Mouse (Mus musculus): Measurements from ENCODE around the gene Igf2bp2. TPM values are rescaled to one million over a fixed set of nuclear protein-coding genes. Genes with fewer than 3 reads are reported as not detected.

Gene Igf2bp2
- total RNA-seq, 4 experiments from 2014 or later, result 0.70 to 1.9 (median 0.85) TPM

- no peak for DNase-seq (ENCODE audit: low spot score in 2 of 2)
Measured at GRCm38 (mm10) chr16:22046739-22047366, 116.2 kb downstream of the Igf2bp2 start.

DNA sequence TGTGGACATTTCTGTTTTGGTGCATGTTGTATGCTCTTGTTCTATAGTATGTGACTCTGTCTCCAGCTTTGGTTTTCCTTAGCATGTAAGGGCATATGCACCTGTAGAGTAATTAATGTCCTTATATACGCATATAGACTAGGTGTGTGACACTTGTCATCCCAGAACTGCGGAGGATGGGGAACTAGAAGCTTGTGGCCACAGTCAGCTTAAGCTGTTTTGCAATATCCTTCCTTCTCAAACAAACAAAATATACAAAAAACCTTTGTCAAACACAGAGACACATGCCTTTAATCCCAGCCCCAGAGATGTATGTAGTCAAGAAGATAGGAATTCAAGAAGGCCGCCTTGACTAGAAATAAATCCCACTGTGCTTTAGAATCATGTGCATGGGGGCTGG, 117.2 kb downstream of the Igf2bp2 start:
- DNase-seq (ENCODE audit: low spot score in 2 of 2), result no peak

GRCm38 (mm10) chr16:22043830-22044229, 119.3 kb downstream of the Igf2bp2 start:
- no peak for DNase-seq (ENCODE audit: low spot score in 2 of 2)

GRCm38 (mm10) chr16:22039978-22040377, 123.1 kb downstream of the Igf2bp2 start:
- DNase-seq (ENCODE audit: low spot score in 2 of 2), result no peak

GRCm38 (mm10) chr16:22038554-22038953, 124.5 kb downstream of the Igf2bp2 start:
- no peak for DNase-seq (ENCODE audit: low spot score in 2 of 2)

- no peak for DNase-seq (ENCODE audit: low spot score in 2 of 2)
Measured at GRCm38 (mm10) chr16:22027474-22027873, 135.6 kb downstream of the Igf2bp2 start.

DNA sequence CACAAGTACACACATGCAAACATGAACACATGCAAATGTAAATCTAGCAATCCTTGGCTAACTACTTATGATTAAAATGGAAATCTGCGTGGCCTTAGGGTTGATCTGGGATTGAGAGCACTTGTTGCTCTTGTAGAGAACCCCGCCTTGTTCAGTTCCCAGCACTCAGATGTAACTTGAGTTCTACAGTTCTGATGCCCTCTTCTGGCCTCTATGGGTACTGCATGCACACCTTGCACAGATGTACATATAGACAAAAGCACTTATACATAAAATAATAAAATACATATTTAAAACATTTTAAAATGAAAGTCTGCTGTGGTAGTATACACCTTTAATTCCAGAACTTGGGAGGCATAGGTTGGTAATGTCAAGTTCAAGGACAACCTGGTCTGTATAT, 141.0 kb downstream of the Igf2bp2 start:
- DNase-seq (ENCODE audit: low spot score in 2 of 2), result no peak

DNA sequence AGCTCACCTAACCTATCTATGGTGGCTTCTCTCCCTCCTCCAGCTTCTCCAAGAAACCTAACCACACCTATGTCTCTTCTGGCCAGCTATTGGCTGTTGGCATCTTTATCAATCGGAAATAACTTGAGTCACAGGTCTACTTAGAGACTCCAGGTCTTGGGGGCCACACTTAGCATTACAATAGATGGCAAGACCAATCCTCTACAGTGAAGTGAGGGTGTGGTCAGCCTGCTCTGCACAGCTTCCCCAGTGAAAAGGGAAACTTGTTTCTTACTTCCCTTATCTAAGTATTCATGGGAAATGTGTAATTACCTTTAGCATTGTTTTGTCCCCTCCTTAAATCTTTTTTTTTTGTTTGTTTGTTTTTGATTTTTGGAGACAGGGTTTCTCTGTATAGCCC, 147.5 kb downstream of the Igf2bp2 start:
- DNase-seq (ENCODE audit: low spot score in 2 of 2), result no peak

DNA sequence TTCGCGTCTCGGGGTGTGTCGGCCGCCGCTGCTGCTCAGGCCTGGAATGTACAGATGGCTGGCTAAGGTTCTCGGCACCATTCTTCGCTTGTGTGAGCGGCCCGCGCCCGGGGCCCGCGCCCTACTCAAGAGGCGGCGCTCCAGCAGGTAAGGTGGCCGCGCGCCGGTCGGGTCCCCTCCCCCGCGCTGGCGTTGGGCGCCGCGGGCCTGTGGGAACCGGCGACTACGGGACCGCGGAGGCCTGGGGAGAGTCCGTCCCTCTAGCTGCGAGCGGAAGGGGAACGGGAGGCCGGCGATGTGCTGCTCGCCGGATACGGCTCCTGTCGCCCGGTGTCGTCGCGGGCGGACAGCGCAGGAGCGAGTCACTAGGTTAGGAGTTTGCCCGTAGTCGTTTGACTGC, 153.5 kb downstream of the Igf2bp2 start:
- DNase-seq (ENCODE audit: low spot score in 2 of 2), result no peak

DNA sequence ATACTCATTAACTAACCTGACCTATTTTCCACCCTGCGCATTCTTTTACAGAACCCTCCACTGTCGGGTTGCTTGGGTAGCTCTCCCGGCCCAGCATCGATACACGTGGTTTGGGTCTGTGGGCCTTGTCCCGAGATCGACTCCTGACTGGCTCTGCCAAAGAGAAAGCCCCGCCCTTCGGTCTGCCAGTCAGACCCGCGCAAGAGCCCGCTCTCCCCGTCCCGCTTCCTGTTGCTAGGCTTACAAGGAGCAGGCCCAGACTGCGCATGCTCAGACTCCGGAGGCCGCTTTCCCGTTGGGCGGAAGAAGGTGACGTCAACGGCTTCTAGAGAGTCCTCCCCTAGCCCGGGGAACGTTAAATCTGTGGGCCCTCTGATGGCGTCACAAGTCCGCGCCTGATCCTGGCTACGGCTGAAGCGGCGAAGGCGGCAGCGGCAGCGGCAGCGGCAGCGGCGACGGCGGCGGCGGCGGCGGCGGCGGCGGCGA, 154.0 kb downstream of the Igf2bp2 start, which contains the start of gene Senp2:
TSS of gene Senp2 (plus strand) at position 386 of the 486 bp plus-strand sequence.
- peak; percentile 99 to 100 for DNase-seq (ENCODE audit: low spot score in 2 of 2)

Other genes with a start within 250 kb of the Igf2bp2 start
- 10 to 100 TPM; 18.0 to 19.6 (median 18.8) TPM for gene Tmem41a, start 215.7 kb downstream of the Igf2bp2 start, total RNA-seq (2022)
- gene Liph, start 167.6 kb downstream of the Igf2bp2 start, total RNA-seq (2022), result 1 to 10 TPM in 2 of 4 experiments, under 1 TPM in 2; 0.41 to 1.3 (median 0.86) TPM
- gene Senp2, start 153.8 kb downstream of the Igf2bp2 start, total RNA-seq (2022), result 100 to 1,000 TPM in 1 of 4 experiments, 10 to 100 TPM in 3; 89.7 to 101 (median 95.2) TPM
- 10 to 100 TPM; 65.9 to 76.8 (median 70.2) TPM for gene Tra2b, start 102.7 kb upstream of the Igf2bp2 start, total RNA-seq (2022)

Measured in left cerebral cortex, adult 8-10 months (tissue).